Mouse (Mus musculus): Measurements from ENCODE around the gene Mettl9. TPM values are rescaled to one million over a fixed set of nuclear protein-coding genes. Genes with fewer than 3 reads are reported as not detected.

Mettl9 gene
- total RNA-seq, 2 experiments from 2014 or later: 77.6 to 81.2 TPM

DNA sequence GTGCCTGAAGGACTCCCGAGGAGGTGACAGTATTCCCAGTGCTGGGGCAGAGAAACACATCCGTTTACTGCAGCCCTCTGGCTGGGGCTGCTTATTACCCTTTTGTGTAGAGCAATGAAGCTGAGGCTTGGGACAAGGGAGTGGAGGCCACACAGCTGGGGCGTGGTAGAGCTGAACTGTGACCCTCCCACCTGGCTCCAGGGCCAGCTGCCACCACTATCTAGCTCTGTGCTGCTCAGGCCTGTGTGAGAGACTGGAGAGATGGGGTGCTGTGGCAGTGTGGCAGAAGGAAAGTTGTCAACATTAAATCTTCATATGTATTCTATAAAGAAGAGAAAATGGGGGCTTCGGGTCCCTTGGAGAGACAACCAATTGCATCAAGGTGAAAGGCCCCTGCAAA is 58.8 kb downstream of the Mettl9 start:
- no peak for DNase-seq (ENCODE audit: low spot score in 2 of 2)

GRCm38 (mm10) chr7:121098614-121099389 is 64.6 kb downstream of the Mettl9 start:
- DNase-seq (ENCODE audit: low spot score in 2 of 2): no peak

- DNase-seq (ENCODE audit: low spot score in 2 of 2): no peak
These were observed 73.6 kb downstream of the Mettl9 start for GRCm38 (mm10) chr7:121107851-121108250.

GRCm38 (mm10) chr7:121111321-121111720 is 77.1 kb downstream of the Mettl9 start:
- DNase-seq (ENCODE audit: low spot score in 2 of 2): no peak

GRCm38 (mm10) chr7:121111762-121112161 is 77.5 kb downstream of the Mettl9 start:
- no peak for DNase-seq (ENCODE audit: low spot score in 2 of 2)

DNA sequence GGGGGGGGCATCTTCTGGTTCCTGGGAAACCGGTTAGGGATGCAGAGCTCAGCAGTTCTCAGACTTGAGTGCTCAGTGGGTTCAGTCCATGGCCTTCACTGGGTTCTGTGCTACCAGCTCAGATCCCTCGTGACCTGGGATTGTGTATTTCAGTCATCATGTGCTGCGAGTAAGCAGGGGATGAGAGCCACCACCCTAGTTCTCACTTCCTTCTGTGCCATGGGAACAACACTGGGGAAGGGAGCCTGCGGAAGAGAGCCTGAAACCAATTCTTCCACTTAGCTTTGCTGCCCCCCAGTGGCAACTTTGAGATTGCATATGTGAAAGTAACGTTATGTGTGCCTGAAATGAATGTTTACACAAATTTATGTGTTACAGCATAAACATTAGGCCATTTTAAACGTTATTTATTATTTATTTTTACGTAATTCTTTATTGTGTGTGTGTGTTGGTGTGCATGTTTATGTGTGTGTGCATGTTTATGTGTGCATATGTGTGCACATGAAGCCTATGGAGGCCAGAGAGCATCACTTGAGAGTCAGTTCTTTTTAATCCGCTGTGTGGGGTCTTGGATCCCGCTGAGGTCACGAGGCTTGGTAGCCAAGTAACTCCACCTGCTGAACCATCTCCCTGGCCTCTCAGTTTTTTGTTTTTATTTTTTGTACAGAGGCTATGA is 86.0 kb downstream of the Mettl9 start:
- DNase-seq (ENCODE audit: low spot score in 2 of 2): peak; percentile 93 to 94

Other genes starting within 250 kb of the Mettl9 start
- gene Gm5737, start 222.1 kb upstream of the Mettl9 start, total RNA-seq (2021): under 1 TPM in 1 of 2 experiments, not detected in 1; 0.27 TPM
- 10 to 100 TPM; 38.9 to 41.7 TPM for gene Eef2k, start 191.6 kb upstream of the Mettl9 start, total RNA-seq (2021)
- 10 to 100 TPM; 31.3 to 32.0 TPM for gene Polr3e, start 116.7 kb upstream of the Mettl9 start, total RNA-seq (2021)
- gene Cdr2, start 52.1 kb upstream of the Mettl9 start, total RNA-seq (2021): 1 to 10 TPM; 3.1 to 3.9 TPM
- gene Mfsd13b, start 51.9 kb upstream of the Mettl9 start, total RNA-seq (2021): under 1 TPM; 0.27 to 0.40 TPM
- gene Igsf6, start 40.1 kb downstream of the Mettl9 start, total RNA-seq (2021): under 1 TPM in 1 of 2 experiments, not detected in 1; 0.36 TPM
- gene Otoa, start 47.2 kb downstream of the Mettl9 start, total RNA-seq (2021): under 1 TPM; 0.45 to 0.66 TPM

Measured in layer of hippocampus, postnatal 10 days (tissue).